Mouse (Mus musculus) T-cell, adult 66 days (primary cell): Measurements from ENCODE around the gene Fastkd5. TPM values are rescaled to one million over a fixed set of nuclear protein-coding genes. Genes with fewer than 3 reads are reported as not detected.

Experiments used
- total RNA-seq, 2 experiments: library from RNA; stranded (reverse); gene quantifications; 3 replicates in 1 of 2; 4 replicates in 1 of 2; pipeline ENCODE4 v1.2.4; 2023

The Fastkd5 gene
- total RNA-seq: 1 to 10 TPM; 7.1 to 8.0 TPM

GRCm38 (mm10) chr2:130629839-130630203 is at the start of gene Fastkd5, which contains the start of gene Ubox5:
TSS of gene Fastkd5 (minus strand) at chr2:130630027.
TSS of gene Ubox5 (minus strand) at chr2:130630038.

GRCm38 (mm10) chr2:130667559-130667958 is 37.7 kb upstream of the Fastkd5 start, which contains the start of gene Itpa:
TSS of gene Itpa (plus strand) at chr2:130667610.

GRCm38 (mm10) chr2:130664102-130664701 is 34.4 kb upstream of the Fastkd5 start, which contains the start of gene Ddrgk1:
TSS of gene Ddrgk1 (minus strand) at chr2:130664659.

GRCm38 (mm10) chr2:130642684-130643369 is 13.0 kb upstream of the Fastkd5 start, which contains the start of gene Lzts3:
TSS of gene Lzts3 (minus strand) at chr2:130642803.

GRCm38 (mm10) chr2:130582552-130582951 is 47.3 kb downstream of the Fastkd5 start, which contains the start of gene Avp:
TSS of gene Avp (minus strand) at chr2:130582554.

DNA sequence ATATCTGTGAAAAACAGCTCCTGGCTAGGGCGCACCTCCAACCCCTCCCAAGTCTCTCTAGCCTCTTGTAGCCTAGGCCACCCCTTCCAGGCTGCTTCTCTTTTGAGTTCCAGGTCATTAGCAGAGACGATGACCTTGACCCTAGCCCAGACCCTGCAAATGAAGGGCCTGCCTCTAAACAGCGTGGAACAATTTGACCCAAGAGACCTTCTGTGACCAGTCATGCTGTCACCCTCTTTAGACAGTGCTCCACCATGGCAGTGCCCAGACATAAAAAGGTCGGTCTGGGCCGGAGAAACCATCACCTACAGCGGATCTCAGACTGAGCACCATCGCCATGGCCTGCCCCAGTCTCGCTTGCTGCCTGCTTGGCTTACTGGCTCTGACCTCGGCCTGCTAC is 54.0 kb downstream of the Fastkd5 start, which contains the start of gene Oxt:
Oxt (plus strand) TSS at position 301 of the 400 bp plus-strand sequence.

Other genes starting within 250 kb of the Fastkd5 start
- 1 to 10 TPM in 1 of 2 experiments, not detected in 1; 1.8 TPM for gene Cpxm1, start 232.5 kb downstream of the Fastkd5 start, total RNA-seq
- not detected for gene Gm28372, start 224.8 kb downstream of the Fastkd5 start, total RNA-seq
- gene 1700020A23Rik, start 224.8 kb downstream of the Fastkd5 start, total RNA-seq: not detected
- not detected for gene Tmem239, start 223.5 kb downstream of the Fastkd5 start, total RNA-seq
- gene Vps16, start 205.7 kb downstream of the Fastkd5 start, total RNA-seq: 100 to 1,000 TPM; 140 to 159 TPM
- gene Pced1a, start 205.3 kb downstream of the Fastkd5 start, total RNA-seq: 10 to 100 TPM; 24.1 to 27.3 TPM
- 100 to 1,000 TPM; 110 to 115 TPM for gene Ptpra, start 179.7 kb downstream of the Fastkd5 start, total RNA-seq
- gene Mrps26, start 66.3 kb downstream of the Fastkd5 start, total RNA-seq: 10 to 100 TPM; 56.9 to 63.7 TPM
- gene Oxt, start 53.9 kb downstream of the Fastkd5 start, total RNA-seq: not detected
- not detected for gene Avp, start 47.5 kb downstream of the Fastkd5 start, total RNA-seq
- 1 to 10 TPM; 5.7 to 7.5 TPM for gene Ubox5, start within 50 bp of the Fastkd5 start, total RNA-seq
- gene Lzts3, start 12.8 kb upstream of the Fastkd5 start, total RNA-seq: 1 to 10 TPM; 4.0 to 5.2 TPM
- gene Ddrgk1, start 34.6 kb upstream of the Fastkd5 start, total RNA-seq: 100 to 1,000 TPM; 109 to 115 TPM
- 10 to 100 TPM; 17.7 to 21.4 TPM for gene Itpa, start 37.6 kb upstream of the Fastkd5 start, total RNA-seq
- under 1 TPM; 0.33 to 0.61 TPM for gene Slc4a11, start 67.5 kb upstream of the Fastkd5 start, total RNA-seq